Mouse (Mus musculus): Measurements from ENCODE around the gene Psmd11. TPM values are rescaled to one million over a fixed set of nuclear protein-coding genes. Genes with fewer than 3 reads are reported as not detected.

Psmd11 gene
- total RNA-seq, 2 experiments from 2014 or later = 101 to 118 TPM

- intact Hi-C loops (cut with DNase I) = loop anchor here (2.0 to 5.0 kb wide), 2 partner anchors 85 to 193 kb away; no protein-coding TSS in a partner anchor
- DNase-seq (ENCODE audit: extremely low spot score in 1 of 2, low spot score in 2 of 2) = peak in 1 of 2 experiments; percentile 64
These were observed 49.2 kb downstream of the Psmd11 start for GRCm38 (mm10) chr11:80477341-80478199.

GRCm38 (mm10) chr11:80478694-80479412 is 50.4 kb downstream of the Psmd11 start:
- intact Hi-C loops (cut with DNase I) = loop anchor here (5.0 kb wide), 1 partner anchor 83 kb away; no protein-coding TSS in a partner anchor
- no peak for DNase-seq (ENCODE audit: extremely low spot score in 1 of 2, low spot score in 2 of 2)

DNA sequence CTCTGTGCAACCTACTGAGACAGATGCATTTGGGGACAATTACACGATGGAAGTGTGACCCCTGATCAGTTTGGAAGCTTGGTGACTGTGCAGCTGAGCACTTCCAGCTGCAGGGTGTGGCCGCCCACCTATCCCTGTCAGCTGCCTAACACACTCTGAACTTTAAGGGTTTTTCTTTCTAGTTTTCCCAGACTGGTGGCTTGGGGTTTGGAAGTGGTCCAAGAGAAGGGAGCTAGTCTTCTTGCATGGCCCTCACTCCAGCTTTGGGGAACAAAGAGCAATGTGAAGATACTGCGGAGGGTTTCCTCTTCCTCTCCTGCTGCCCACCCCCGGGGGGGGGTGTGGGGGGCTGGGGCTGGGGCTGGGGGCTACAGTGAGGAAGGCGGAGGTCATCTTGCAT is 51.0 kb downstream of the Psmd11 start:
- DNase-seq (ENCODE audit: extremely low spot score in 1 of 2, low spot score in 2 of 2) = no peak
- intact Hi-C loops (cut with DNase I) = loop anchor here (5.0 kb wide), 1 partner anchor 83 kb away; no protein-coding TSS in a partner anchor

- DNase-seq (ENCODE audit: extremely low spot score in 1 of 2, low spot score in 2 of 2) = no peak
- intact Hi-C loops (cut with DNase I) = loop anchor here (2.0 to 5.0 kb wide), 5 partner anchors 25 to 122 kb away; no protein-coding TSS in a partner anchor
These were observed 51.8 kb downstream of the Psmd11 start for GRCm38 (mm10) chr11:80479906-80480866.

- peak in 1 of 2 experiments; percentile 30 for DNase-seq (ENCODE audit: extremely low spot score in 1 of 2, low spot score in 2 of 2)
- intact Hi-C loops (cut with DNase I) = loop anchor here (2.0 to 5.0 kb wide), 4 partner anchors 23 to 121 kb away; no protein-coding TSS in a partner anchor
These were observed 53.1 kb downstream of the Psmd11 start for GRCm38 (mm10) chr11:80481409-80482050.

- peak in 1 of 2 experiments; percentile 28 for DNase-seq (ENCODE audit: extremely low spot score in 1 of 2, low spot score in 2 of 2)
- intact Hi-C loops (cut with DNase I) = loop anchor here (5.0 kb wide), 3 partner anchors 35 to 120 kb away; no protein-coding TSS in a partner anchor
These were observed 53.9 kb downstream of the Psmd11 start for GRCm38 (mm10) chr11:80482347-80482746.

GRCm38 (mm10) chr11:80482921-80483320 is 54.5 kb downstream of the Psmd11 start:
- intact Hi-C loops (cut with DNase I) = loop anchor here (5.0 kb wide), 3 partner anchors 34 to 119 kb away; no protein-coding TSS in a partner anchor
- DNase-seq (ENCODE audit: extremely low spot score in 1 of 2, low spot score in 2 of 2) = peak in 1 of 2 experiments; percentile 45

- intact Hi-C loops (cut with DNase I) = loop anchor here (5.0 kb wide), 3 partner anchors 34 to 119 kb away; no protein-coding TSS in a partner anchor
These were observed 55.2 kb downstream of the Psmd11 start for GRCm38 (mm10) chr11:80483536-80484067.

GRCm38 (mm10) chr11:80484191-80484791 is 55.9 kb downstream of the Psmd11 start:
- intact Hi-C loops (cut with DNase I) = loop anchor here (5.0 kb wide), 3 partner anchors 33 to 118 kb away; no protein-coding TSS in a partner anchor
- DNase-seq (ENCODE audit: extremely low spot score in 1 of 2, low spot score in 2 of 2) = peak; percentile 83 to 87

More at GRCm38 (mm10) chr11:80483536-80484067, 55.2 kb downstream of the Psmd11 start:
- no peak for DNase-seq (ENCODE audit: extremely low spot score in 1 of 2, low spot score in 2 of 2)

DNA sequence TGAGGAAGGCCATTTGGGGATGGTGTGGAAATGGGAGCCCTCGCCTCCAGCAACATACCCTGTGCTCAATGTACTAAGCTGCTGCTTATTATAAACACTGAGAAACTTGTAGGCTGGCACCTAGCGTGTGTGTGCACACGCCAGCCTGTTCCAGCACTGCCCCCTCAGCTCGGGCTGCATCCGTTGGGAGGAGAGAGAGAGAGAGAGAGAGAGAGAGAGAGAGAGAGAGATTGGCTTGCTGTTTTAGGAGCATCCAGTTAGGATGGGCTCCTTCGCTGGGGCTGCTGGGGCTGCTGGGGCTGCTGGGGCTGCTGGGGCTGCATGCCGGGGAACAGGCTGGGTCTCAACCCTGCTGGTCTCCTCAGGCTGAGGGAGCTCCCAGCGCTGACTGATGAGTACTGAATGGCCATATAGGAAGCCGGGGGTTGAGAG is 56.7 kb downstream of the Psmd11 start:
- DNase-seq (ENCODE audit: extremely low spot score in 1 of 2, low spot score in 2 of 2) = peak in 1 of 2 experiments; percentile 49
- intact Hi-C loops (cut with DNase I) = no loop called here

DNA sequence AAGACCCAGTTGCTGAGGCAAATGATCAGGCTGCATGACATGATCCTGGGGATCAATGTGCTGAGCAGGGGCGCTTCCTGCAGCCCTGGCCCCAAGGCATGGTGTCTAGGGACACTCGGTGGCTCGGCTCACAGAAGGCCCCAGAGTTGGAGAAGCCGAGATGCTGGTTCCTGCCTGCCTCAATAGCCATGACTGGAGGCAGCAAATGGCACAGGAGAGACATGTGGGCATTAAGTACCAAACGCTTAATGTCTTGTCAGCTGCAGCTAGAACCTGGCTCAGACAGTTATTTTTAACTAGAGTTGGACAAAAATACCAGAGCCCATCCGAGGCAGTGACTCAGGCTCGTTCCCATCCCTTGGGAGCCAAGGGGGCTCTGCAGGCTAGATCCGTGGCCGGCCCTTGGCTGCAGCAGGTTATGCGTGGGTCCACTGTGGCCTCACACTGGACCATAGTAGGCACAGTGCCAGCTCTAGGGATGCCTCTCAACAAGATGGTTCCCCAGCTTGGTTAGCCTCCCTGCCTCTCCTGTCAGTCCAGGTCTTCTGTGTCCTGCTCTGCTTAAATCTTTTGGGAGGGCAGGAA is 57.3 kb downstream of the Psmd11 start:
- intact Hi-C loops (cut with DNase I) = no loop called here
- DNase-seq (ENCODE audit: extremely low spot score in 1 of 2, low spot score in 2 of 2) = peak in 1 of 2 experiments; percentile 59

DNA sequence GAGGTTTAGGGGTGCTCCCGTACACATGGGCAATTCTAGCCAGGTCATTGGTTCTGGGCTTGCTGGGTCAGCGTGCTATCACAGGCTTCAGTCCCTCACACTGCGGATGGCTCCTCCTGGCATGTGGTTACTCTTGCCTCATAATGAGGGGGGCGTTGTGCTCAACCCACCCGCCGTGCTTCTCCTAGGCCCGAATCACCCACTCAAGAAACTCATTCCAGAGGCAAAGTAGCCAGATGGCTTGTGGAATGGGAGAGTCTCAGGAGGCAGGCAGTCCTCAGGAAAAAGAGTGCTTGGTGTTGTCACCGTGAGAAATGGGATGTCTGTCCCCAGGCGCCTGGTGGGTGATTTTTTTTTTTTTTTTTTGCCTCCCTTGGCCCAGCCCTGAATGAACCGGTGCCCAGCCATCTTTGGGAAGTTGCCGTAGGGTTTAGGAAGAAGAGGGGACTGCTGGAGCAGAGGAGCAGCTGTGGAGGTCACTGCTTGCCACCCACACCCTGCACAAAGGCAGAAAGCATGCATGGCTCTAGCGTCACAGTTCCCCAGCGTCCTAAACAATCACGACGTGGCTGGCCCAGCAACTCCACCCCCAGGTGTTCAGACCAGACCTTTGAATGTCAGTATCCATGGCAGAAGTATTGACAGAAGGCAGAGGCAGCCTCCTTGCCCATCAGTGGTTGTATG is 59.6 kb downstream of the Psmd11 start:
- DNase-seq (ENCODE audit: extremely low spot score in 1 of 2, low spot score in 2 of 2) = no peak
- intact Hi-C loops (cut with DNase I) = no loop called here

- intact Hi-C loops (cut with DNase I) = no loop called here
- peak in 1 of 2 experiments; percentile 70 for DNase-seq (ENCODE audit: extremely low spot score in 1 of 2, low spot score in 2 of 2)
These were observed 60.9 kb downstream of the Psmd11 start for GRCm38 (mm10) chr11:80489172-80489881.

DNA sequence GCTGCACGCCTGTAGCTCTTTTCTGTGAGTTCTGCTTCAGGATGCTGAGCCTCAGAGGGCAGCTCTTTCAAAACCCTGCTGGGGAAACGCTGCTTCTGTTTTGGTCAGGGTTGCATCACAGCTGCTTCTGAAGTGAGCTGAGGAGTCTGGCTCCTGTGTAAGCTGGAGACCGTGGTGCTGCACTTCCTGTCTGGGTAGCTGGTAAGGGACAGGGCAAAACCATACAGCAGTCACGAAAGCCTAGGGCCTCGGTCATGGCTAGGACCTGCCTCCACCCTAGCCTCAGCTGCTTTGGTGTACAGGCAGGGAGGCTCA is 61.4 kb downstream of the Psmd11 start:
- intact Hi-C loops (cut with DNase I) = no loop called here
- DNase-seq (ENCODE audit: extremely low spot score in 1 of 2, low spot score in 2 of 2) = no peak

GRCm38 (mm10) chr11:80490831-80491230 is 62.4 kb downstream of the Psmd11 start:
- intact Hi-C loops (cut with DNase I) = no loop called here
- DNase-seq (ENCODE audit: extremely low spot score in 1 of 2, low spot score in 2 of 2) = no peak

DNA sequence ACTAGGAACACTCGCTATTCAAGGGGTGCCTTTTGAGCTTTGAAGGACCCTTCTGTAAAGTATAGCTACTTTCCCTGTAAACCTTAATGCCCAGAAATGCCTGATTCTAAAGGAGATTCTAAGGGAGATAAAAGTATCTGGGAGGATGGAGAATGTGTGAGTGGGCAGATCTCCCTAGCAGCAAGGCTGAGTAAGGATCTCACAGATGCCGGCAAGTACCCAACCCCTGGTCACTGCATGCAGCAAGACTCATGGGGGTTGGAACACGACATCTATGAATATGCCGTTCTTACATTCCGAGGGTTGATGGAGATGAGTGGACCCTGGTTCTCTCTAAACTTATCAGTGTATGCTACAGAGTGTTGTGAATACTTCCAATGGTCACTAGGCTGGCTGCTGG is 64.8 kb downstream of the Psmd11 start:
- intact Hi-C loops (cut with DNase I) = no loop called here
- no peak for DNase-seq (ENCODE audit: extremely low spot score in 1 of 2, low spot score in 2 of 2)
